Mouse (Mus musculus) B cell, adult (primary cell): Measurements from ENCODE around the gene Enox2. TPM values are rescaled to one million over a fixed set of nuclear protein-coding genes. Genes with fewer than 3 reads are reported as not detected.

ENCODE experiments used
- total RNA-seq: library from RNA; stranded (reverse); gene quantifications from 4 replicates; pipeline ENCODE4 v1.2.4, GENCODE M21; 2023; ENCODE audit not compliant: inconsistent age

The Enox2 gene
- total RNA-seq = 10.5 to 16.9 TPM (median 13.1 TPM) in 4 replicates

GRCm38 (mm10) chrX:49287700-49288563 is at the start of gene Enox2:
Gene Enox2 (minus strand): TSS chrX:49288259.

Other genes starting within 250 kb of the Enox2 start
- gene Arhgap36, start 175.7 kb upstream of the Enox2 start, total RNA-seq = not detected in 4 replicates